Mouse (Mus musculus): Measurements from ENCODE around the gene Cass4. TPM values are rescaled to one million over a fixed set of nuclear protein-coding genes. Genes with fewer than 3 reads are reported as not detected.

Cass4 gene
- total RNA-seq, 2 experiments from 2014 or later, result 0.35 to 0.42 TPM

DNA sequence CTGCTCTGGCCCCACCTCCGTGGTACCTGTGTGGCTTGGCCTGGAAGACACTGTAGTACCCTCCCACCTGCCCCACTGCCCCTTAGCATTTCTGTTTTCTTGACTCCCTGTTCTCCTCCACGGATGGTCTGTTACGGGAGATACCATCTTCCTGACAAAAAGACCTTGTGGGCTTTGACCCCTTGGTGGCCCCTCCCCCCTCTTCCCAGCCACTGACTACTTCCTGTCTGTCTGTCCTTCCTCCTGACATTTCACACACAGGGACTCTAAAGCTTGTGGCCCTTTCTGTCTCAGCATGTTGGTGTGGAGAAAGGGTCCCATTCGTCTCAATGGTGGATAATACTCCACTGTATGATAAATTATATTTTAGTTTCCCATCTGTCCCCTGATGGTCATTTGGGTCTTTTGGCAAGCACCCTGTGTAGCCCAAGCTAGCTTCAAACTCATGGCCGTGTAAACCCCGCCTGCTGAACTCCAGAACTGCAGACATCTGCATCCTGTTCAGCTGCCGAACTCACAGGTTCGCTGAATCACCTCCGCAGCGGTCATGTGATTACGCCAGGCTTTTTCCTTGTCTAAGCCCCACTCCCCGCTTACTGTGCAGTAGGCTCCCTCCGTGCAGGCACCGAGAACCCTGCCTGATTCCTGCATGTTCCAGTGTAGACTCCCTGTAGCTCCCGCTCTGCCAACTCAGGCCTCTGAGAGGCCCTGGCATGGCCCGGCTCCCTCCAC is 88.2 kb downstream of the Cass4 start:
- no peak for DNase-seq (ENCODE audit: low spot score in 2 of 2)

Other genes starting within 250 kb of the Cass4 start
- under 1 TPM; 0.21 to 0.26 TPM for gene Mc3r, start 145.3 kb upstream of the Cass4 start, total RNA-seq (2021)
- gene Fam210b, start 48.2 kb upstream of the Cass4 start, total RNA-seq (2021), result 10 to 100 TPM; 12.0 to 12.3 TPM
- gene Aurka, start 23.3 kb upstream of the Cass4 start, total RNA-seq (2021), result 1 to 10 TPM in 1 of 2 experiments, under 1 TPM in 1; 0.70 to 1.0 TPM
- 10 to 100 TPM; 20.4 to 23.4 TPM for gene Cstf1, start 23.1 kb upstream of the Cass4 start, total RNA-seq (2021)
- gene Rtf2, start 46.8 kb downstream of the Cass4 start, total RNA-seq (2021), result 10 to 100 TPM; 71.0 to 74.2 TPM
- gene Gcnt7, start 64.8 kb downstream of the Cass4 start, total RNA-seq (2021), result not detected
- gene Fam209, start 78.7 kb downstream of the Cass4 start, total RNA-seq (2021), result not detected
- gene Tfap2c, start 155.8 kb downstream of the Cass4 start, total RNA-seq (2021), result under 1 TPM in 1 of 2 experiments, not detected in 1; 0.16 TPM